Mouse (Mus musculus) cerebellum, postnatal 14 days (tissue): ENCODE measurements around the gene Nanp.

Experiments
- DNase-seq, 2 experiments: peaks; one replicate each; pipeline ENCODE4 v3.0.0; 2021; ENCODE audit warnings: mixed read lengths in 2 of 2

Gene Nanp

GRCm38 (mm10) chr2:151039232-151039695 lies at the start of gene Nanp, which contains the start of gene Ninl:
Gene Nanp (minus strand): TSS chr2:151039398.
Gene Ninl (minus strand): TSS chr2:151039382.
- peak; percentile 96 for DNase-seq

- DNase-seq, result no peak
Measured at GRCm38 (mm10) chr2:151056637-151057036, 17.4 kb upstream of the Nanp start.

GRCm38 (mm10) chr2:151040411-151040810 lies 1.2 kb upstream of the Nanp start:
- DNase-seq, result no peak

- no peak for DNase-seq
Measured at GRCm38 (mm10) chr2:151039726-151040125, 528 bp upstream of the Nanp start.

GRCm38 (mm10) chr2:151038811-151039222 lies 381 bp downstream of the Nanp start:
- no peak for DNase-seq

GRCm38 (mm10) chr2:151037876-151038552 lies 1.2 kb downstream of the Nanp start:
- DNase-seq, result peak; percentile 7 to 15

- DNase-seq, result no peak
Measured at GRCm38 (mm10) chr2:151037292-151037691, 1.9 kb downstream of the Nanp start.

- no peak for DNase-seq
Measured at GRCm38 (mm10) chr2:151036721-151037120, 2.5 kb downstream of the Nanp start.

GRCm38 (mm10) chr2:151034435-151034834 lies 4.8 kb downstream of the Nanp start:
- no peak for DNase-seq

- no peak for DNase-seq
Measured at GRCm38 (mm10) chr2:151021158-151021557, 18.0 kb downstream of the Nanp start.

- no peak for DNase-seq
Measured at GRCm38 (mm10) chr2:151015316-151015715, 23.9 kb downstream of the Nanp start.

GRCm38 (mm10) chr2:151011273-151011672 lies 27.9 kb downstream of the Nanp start:
- DNase-seq, result no peak

GRCm38 (mm10) chr2:151009515-151010085 lies 29.6 kb downstream of the Nanp start:
- DNase-seq, result no peak

- DNase-seq, result peak; percentile 70 to 77
Measured at GRCm38 (mm10) chr2:151008939-151009509, 30.2 kb downstream of the Nanp start.

- DNase-seq, result peak in 1 of 2 experiments; percentile 11
Measured at GRCm38 (mm10) chr2:151008517-151008932, 30.7 kb downstream of the Nanp start.

- no peak for DNase-seq
Measured at GRCm38 (mm10) chr2:151008006-151008405, 31.2 kb downstream of the Nanp start.

GRCm38 (mm10) chr2:151006281-151006945 lies 32.8 kb downstream of the Nanp start:
- no peak for DNase-seq

- no peak for DNase-seq
Measured at GRCm38 (mm10) chr2:151004390-151004789, 34.8 kb downstream of the Nanp start.

GRCm38 (mm10) chr2:151003796-151004195 lies 35.4 kb downstream of the Nanp start:
- no peak for DNase-seq

GRCm38 (mm10) chr2:151001619-151002175 lies 37.5 kb downstream of the Nanp start:
- no peak for DNase-seq

GRCm38 (mm10) chr2:151000402-151001178 lies 38.6 kb downstream of the Nanp start:
- DNase-seq, result peak; percentile 77 to 83

GRCm38 (mm10) chr2:150999021-150999420 lies 40.2 kb downstream of the Nanp start:
- no peak for DNase-seq
